Mouse (Mus musculus): ENCODE measurements around the gene Mdga2.

DNA sequence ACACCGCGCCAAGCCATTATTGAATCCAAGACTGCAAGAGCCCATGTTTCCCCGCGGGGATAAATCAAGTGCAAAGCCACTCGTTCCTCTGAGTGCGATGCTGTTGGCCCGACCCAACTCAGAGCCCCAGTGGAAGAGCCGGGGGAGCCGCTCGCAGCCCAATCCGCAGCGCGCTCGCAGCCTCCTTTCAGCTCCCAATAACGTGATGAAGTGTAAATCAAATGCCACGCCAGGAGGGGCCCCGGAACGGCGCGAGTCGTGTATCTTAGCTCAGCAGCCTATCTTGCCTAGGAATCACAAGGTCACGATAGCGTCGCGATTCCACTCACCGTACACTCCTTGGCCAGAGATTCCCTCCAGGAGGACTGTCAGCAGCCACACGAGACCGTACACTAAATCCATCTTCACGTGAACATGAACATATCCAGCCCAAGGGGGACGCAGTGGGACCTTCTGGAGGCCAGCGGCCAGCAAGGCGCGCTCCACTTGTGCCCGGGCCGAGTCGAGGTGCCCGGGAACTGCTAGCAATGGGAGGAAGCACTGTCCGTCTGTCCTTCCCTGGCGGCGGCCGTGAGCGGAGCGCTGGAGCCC, 1.6 kb downstream of the Mdga2 start:
- no peak for TF ChIP-seq POLR2A (IDR thresholded peaks at IDR 0.05; ENCODE audit: borderline replicate concordance, insufficient read depth, low read length)
- no peak for TF ChIP-seq CTCF (IDR thresholded peaks at IDR 0.05; ENCODE audit: borderline replicate concordance, insufficient read depth, low read depth, low read length)

All from cerebellum, adult 2 months (tissue).